Mouse (Mus musculus) heart, embryonic 16.5 days (tissue): Measurements from ENCODE around the gene Dnm2. TPM values are rescaled to one million over a fixed set of nuclear protein-coding genes. Genes with fewer than 3 reads are reported as not detected.
A peak's percentile ranks its signal among the peaks of the same experiment; 100 is the strongest.

Experiments used
- ATAC-seq: fragments of 200-750 bp; cut with Nextera tagmentation; replicated peaks from 2 replicates; pipeline ENCODE4 v1.8.0; 2017; ENCODE audit warnings: moderate number of reproducible peaks; ENCODE audit not compliant: insufficient read depth, low FRiP score; ENCODE audit errors: extremely low read depth
- H3K27ac ChIP-seq: fragments of 300-500 bp; sonication (generic); 2 replicates; pipeline ENCODE4 v1.5.1; 2014; ENCODE audit warnings: mild to moderate bottlenecking, low read length, control low read depth, moderate library complexity
- H3K27me3 ChIP-seq: fragments of 300-500 bp; sonication (generic); 2 replicates; pipeline ENCODE4 v1.6.1; 2014; ENCODE audit warnings: low read length, mixed read lengths; ENCODE audit not compliant: control insufficient read depth, insufficient read depth
- H3K36me3 ChIP-seq: fragments of 300-500 bp; sonication (generic); 2 replicates; pipeline ENCODE4 v1.6.1; 2014; ENCODE audit not compliant: control insufficient read depth, insufficient read depth
- H3K4me1 ChIP-seq: fragments of 300-500 bp; sonication (generic); 2 replicates; pipeline ENCODE4 v1.6.1; 2014; ENCODE audit warnings: low read length, mixed read lengths; ENCODE audit not compliant: control insufficient read depth, insufficient read depth
- H3K4me2 ChIP-seq: fragments of 300-500 bp; sonication (generic); 2 replicates; pipeline ENCODE4 v1.6.1; 2014; ENCODE audit warnings: low read depth, mild to moderate bottlenecking, control low read depth, low read length
- H3K4me3 ChIP-seq: fragments of 300-500 bp; sonication (generic); 2 replicates; pipeline ENCODE4 v1.5.1; 2014; ENCODE audit warnings: mild to moderate bottlenecking, control low read depth, low read length
- H3K9ac ChIP-seq: fragments of 300-500 bp; sonication (generic); 2 replicates; pipeline ENCODE4 v1.6.1; 2014; ENCODE audit warnings: low read length, control low read depth
- H3K9me3 ChIP-seq: fragments of 300-500 bp; sonication (generic); replicated peaks from 2 replicates; pipeline ENCODE4 v1.6.1; 2016; ENCODE audit warnings: low read length; ENCODE audit not compliant: control insufficient read depth
- WGBS: fragments of 180-500 bp; shearing (Covaris S2); extraction: QIAGEN DNeasy Blood & Tissue Kit; methylation state at CpG from one replicate; pipeline ENCODE4 v1.1.7; 2014; 5-methylcytosine and 5-hydroxymethylcytosine counted together
- polyA plus RNA-seq: library from polyadenylated mRNA; unstranded; fragments of >200 nt; fragmentation: Nextera tagmentation; extraction: Ambion mirVana; gene quantifications from 2 replicates; pipeline ENCODE4 v1.2.1, GENCODE M21; 2015

The Dnm2 gene
- polyA plus RNA-seq, 1 experiment from 2014 or later, result 75.0 TPM

- H3K4me3 ChIP-seq, result no peak overlapping the region
- no peak overlapping the region for H3K27ac ChIP-seq
- no peak overlapping the region for H3K9ac ChIP-seq
- no peaks in the 10 kb centered on the region for H3K9me3 ChIP-seq
- no peak overlapping the region for H3K4me2 ChIP-seq
- peaks cover 26% of the 10 kb centered on the region for H3K36me3 ChIP-seq
- WGBS, result 85% methylated on average over 12 of the region's 12 CpGs
- ATAC-seq, result no peak
- no peaks in the 10 kb centered on the region for H3K4me1 ChIP-seq
- no peaks in the 10 kb centered on the region for H3K27me3 ChIP-seq
Measured at GRCm38 (mm10) chr9:21498284-21498902, 73.7 kb downstream of the Dnm2 start.

GRCm38 (mm10) chr9:21503352-21503751 lies 78.6 kb downstream of the Dnm2 start:
- Histone ChIP-seq H3K4me3 (no peak overlapping the region), H3K4me1 (no peaks in the 10 kb centered on the region), H3K9me3 (no peaks in the 10 kb centered on the region), H3K36me3 (peaks cover 39% of the 10 kb centered on the region), H3K4me2 (no peak overlapping the region), H3K27ac (no peak overlapping the region), H3K9ac (no peak overlapping the region), H3K27me3 (no peaks in the 10 kb centered on the region)
- WGBS, result 95% methylated on average over 8 of the region's 8 CpGs
- no peak for ATAC-seq

GRCm38 (mm10) chr9:21505767-21506166 lies 81.1 kb downstream of the Dnm2 start:
- Histone ChIP-seq H3K27me3 (no peaks in the 10 kb centered on the region), H3K4me2 (no peak overlapping the region), H3K4me1 (peaks cover 10% of the 10 kb centered on the region), H3K27ac (no peak overlapping the region), H3K9me3 (no peaks in the 10 kb centered on the region), H3K36me3 (peaks cover 35% of the 10 kb centered on the region), H3K9ac (no peak overlapping the region), H3K4me3 (no peak overlapping the region)
- no peak for ATAC-seq

DNA sequence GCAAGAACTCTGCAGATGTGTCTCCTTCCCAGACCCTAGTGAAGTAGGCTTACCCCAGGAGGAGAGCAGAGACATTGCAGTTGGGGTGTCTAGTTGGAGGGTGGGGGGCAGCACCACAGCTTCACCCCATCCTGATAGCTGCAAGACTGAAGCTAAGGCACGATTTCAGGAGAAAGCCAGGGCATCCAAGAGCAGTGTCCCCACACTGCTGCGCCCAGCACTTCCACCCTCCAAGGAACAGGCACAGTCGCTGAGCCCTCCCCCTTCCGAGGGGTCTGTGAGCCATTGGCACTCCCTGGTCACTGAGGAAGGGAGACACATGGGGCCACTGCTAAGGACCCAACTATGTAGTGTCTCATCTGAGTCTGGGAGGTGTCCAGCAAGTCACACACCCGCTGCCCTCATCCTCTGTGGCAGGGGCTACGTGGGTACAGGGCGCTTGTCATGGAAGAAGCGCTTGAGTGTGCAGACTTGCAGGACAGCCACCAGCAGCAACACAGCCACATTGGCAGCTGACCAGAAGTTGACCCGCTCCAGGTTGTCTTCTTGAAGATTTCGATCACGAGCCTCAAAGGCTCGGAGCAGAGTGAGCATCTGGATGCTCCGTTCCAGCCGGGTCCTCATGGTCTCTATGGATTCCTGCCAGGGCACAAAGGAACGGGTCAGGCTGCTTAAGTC lies 83.2 kb downstream of the Dnm2 start:
- H3K9ac ChIP-seq, result no peak overlapping the region
- H3K4me2 ChIP-seq, result no peak overlapping the region
- no peak for ATAC-seq
- H3K27ac ChIP-seq, result no peak overlapping the region
- 89% methylated on average over 15 of the region's 15 CpGs for WGBS
- no peak overlapping the region for H3K4me3 ChIP-seq
- peaks cover 35% of the 10 kb centered on the region for H3K36me3 ChIP-seq
- no peaks in the 10 kb centered on the region for H3K9me3 ChIP-seq
- no peaks in the 10 kb centered on the region for H3K27me3 ChIP-seq
- H3K4me1 ChIP-seq, result peaks cover 13% of the 10 kb centered on the region

GRCm38 (mm10) chr9:21508871-21509404 lies 84.2 kb downstream of the Dnm2 start:
- WGBS, result 77% methylated on average over 7 of the region's 7 CpGs
- H3K9ac ChIP-seq, result peak overlapping the region; percentile 87; the same call in 1 of the 2 replicates
- peaks cover 31% of the 10 kb centered on the region for H3K36me3 ChIP-seq
- no peaks in the 10 kb centered on the region for H3K27me3 ChIP-seq
- no peak overlapping the region for H3K27ac ChIP-seq
- peaks cover 13% of the 10 kb centered on the region for H3K4me1 ChIP-seq
- peak overlapping the region; percentile 88 for H3K4me2 ChIP-seq
- ATAC-seq, result no peak
- H3K9me3 ChIP-seq, result no peaks in the 10 kb centered on the region
- H3K4me3 ChIP-seq, result peak overlapping the region; percentile 90

- ATAC-seq, result peak; percentile 97
- WGBS, result under 1% methylated on average over 44 of the region's 44 CpGs
- Histone ChIP-seq H3K4me3 (peak within 1 kb of the TSS; percentile 90), H3K27ac (peak within 1 kb of the TSS; percentile 96), H3K4me1 (peaks cover 13% of the 10 kb centered on the region), H3K9ac (peak within 1 kb of the TSS; percentile 87), H3K9me3 (no peaks in the 10 kb centered on the region), H3K27me3 (no peaks in the 10 kb centered on the region), H3K4me2 (peak within 1 kb of the TSS; percentile 88), H3K36me3 (peaks cover 24% of the 10 kb centered on the region)
Measured at GRCm38 (mm10) chr9:21509772-21510688, 85.3 kb downstream of the Dnm2 start, which contains the start of gene Tmed1. Tmed1 (minus strand) TSS chr9:21510252.

DNA sequence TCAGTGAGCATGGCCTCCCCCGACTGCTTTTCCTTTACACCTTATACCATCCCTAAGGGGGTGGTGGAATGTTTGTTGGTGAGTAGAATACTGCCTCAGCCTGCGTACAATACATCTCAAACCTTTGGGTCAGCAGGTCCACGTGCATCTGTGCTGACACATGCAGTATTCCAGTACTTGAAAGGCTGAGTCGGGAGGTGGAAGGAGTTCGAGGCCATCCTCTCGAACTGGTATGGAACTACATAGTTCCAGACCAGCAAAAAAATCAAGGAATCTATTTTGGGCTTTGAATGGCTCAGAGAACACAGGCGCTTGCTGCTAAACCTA lies 85.9 kb downstream of the Dnm2 start:
- WGBS, result 4% methylated on average over 7 of the region's 7 CpGs
- Histone ChIP-seq H3K27me3 (no peaks in the 10 kb centered on the region), H3K4me1 (peaks cover 13% of the 10 kb centered on the region), H3K4me3 (peak overlapping the region; percentile 90), H3K27ac (peak overlapping the region; percentile 96), H3K36me3 (peaks cover 21% of the 10 kb centered on the region), H3K9me3 (no peaks in the 10 kb centered on the region), H3K4me2 (peak overlapping the region; percentile 88), H3K9ac (peak overlapping the region; percentile 87)
- ATAC-seq, result no peak; the same call in 1 of the 2 replicates

GRCm38 (mm10) chr9:21511052-21511451 lies 86.3 kb downstream of the Dnm2 start:
- 73% methylated on average over 9 of the region's 9 CpGs for WGBS
- Histone ChIP-seq H3K27ac (peak overlapping the region; percentile 96), H3K27me3 (no peaks in the 10 kb centered on the region), H3K9me3 (no peaks in the 10 kb centered on the region), H3K4me2 (peak overlapping the region; percentile 88), H3K36me3 (peaks cover 18% of the 10 kb centered on the region), H3K9ac (peak overlapping the region; percentile 87; the same call in 1 of the 2 replicates), H3K4me1 (peaks cover 13% of the 10 kb centered on the region), H3K4me3 (peak overlapping the region; percentile 90)
- ATAC-seq, result no peak
